Mouse (Mus musculus) CH12.LX (cell line): ENCODE results near the gene Dand5.

Experiments
- CHD2 ChIP-seq: IDR thresholded peaks from 2 replicates; pipeline ENCODE4 v1.6.1; 2011; ENCODE audit warnings: low read length, improper control_type of control experiment
- CTCF ChIP-seq, 2 experiments: IDR thresholded peaks in 1 of 2; conservative IDR thresholded peaks in 1 of 2; 2 replicates each; pipeline ENCODE4 v1.5.1; 2011 to 2012; ENCODE audit warnings: low read depth in 2 of 2, low read length in 2 of 2, improper control_type of control experiment in 1 of 2, inconsistent platforms in 1 of 2, mild to moderate bottlenecking in 1 of 2, moderate library complexity in 1 of 2
- ETS1 ChIP-seq: conservative IDR thresholded peaks from 2 replicates; pipeline ENCODE4 v1.6.1; 2012; ENCODE audit warnings: low read depth, mild to moderate bottlenecking, inconsistent platforms, low read length, improper control_type of control experiment, moderate library complexity
- HCFC1 ChIP-seq: IDR thresholded peaks from 2 replicates; pipeline ENCODE4 v1.6.1; 2012; ENCODE audit warnings: low read depth, mild to moderate bottlenecking, inconsistent platforms, low read length, improper control_type of control experiment
- IRF4 ChIP-seq: IDR thresholded peaks from 2 replicates; pipeline ENCODE4 v1.6.1; 2014; ENCODE audit warnings: low read depth, mild to moderate bottlenecking, inconsistent platforms, low read length, improper control_type of control experiment
- MAFK ChIP-seq: IDR thresholded peaks from 2 replicates; pipeline ENCODE4 v1.6.1; 2011; ENCODE audit warnings: low read length, improper control_type of control experiment; ENCODE audit not compliant: insufficient replicate concordance
- MAZ ChIP-seq: IDR thresholded peaks from 2 replicates; pipeline ENCODE4 v1.6.1; 2012; ENCODE audit warnings: low read depth, mild to moderate bottlenecking, inconsistent platforms, low read length, improper control_type of control experiment, moderate library complexity
- NELFE ChIP-seq: IDR thresholded peaks from 2 replicates; pipeline ENCODE4 v1.6.1; 2011; ENCODE audit warnings: low read depth, low read length, improper control_type of control experiment
- NRF1 ChIP-seq: IDR thresholded peaks from 2 replicates; pipeline ENCODE4 v1.6.1; 2014; ENCODE audit warnings: low read depth, mild to moderate bottlenecking, inconsistent platforms, low read length, improper control_type of control experiment, moderate library complexity
- POLR2A ChIP-seq: IDR thresholded peaks from 2 replicates; pipeline ENCODE4 v1.6.1; 2011; ENCODE audit warnings: low read depth, mild to moderate bottlenecking, improper control_type of control experiment, low read length
- POLR2AphosphoS2 ChIP-seq: IDR thresholded peaks from 2 replicates; pipeline ENCODE4 v1.6.1; 2011; ENCODE audit warnings: low read depth, low read length, improper control_type of control experiment
- TBP ChIP-seq: conservative IDR thresholded peaks from 2 replicates; pipeline ENCODE4 v1.6.1; 2011; ENCODE audit warnings: low read depth, low read length, improper control_type of control experiment
- USF1 ChIP-seq: IDR thresholded peaks from 2 replicates; pipeline ENCODE4 v1.6.1; 2014; ENCODE audit warnings: low read depth, mild to moderate bottlenecking, inconsistent platforms, low read length, improper control_type of control experiment
- ZC3H11A ChIP-seq: IDR thresholded peaks from 2 replicates; pipeline ENCODE4 v1.6.1; 2012; ENCODE audit warnings: low read depth, mild to moderate bottlenecking, inconsistent platforms, low read length, improper control_type of control experiment

DNA sequence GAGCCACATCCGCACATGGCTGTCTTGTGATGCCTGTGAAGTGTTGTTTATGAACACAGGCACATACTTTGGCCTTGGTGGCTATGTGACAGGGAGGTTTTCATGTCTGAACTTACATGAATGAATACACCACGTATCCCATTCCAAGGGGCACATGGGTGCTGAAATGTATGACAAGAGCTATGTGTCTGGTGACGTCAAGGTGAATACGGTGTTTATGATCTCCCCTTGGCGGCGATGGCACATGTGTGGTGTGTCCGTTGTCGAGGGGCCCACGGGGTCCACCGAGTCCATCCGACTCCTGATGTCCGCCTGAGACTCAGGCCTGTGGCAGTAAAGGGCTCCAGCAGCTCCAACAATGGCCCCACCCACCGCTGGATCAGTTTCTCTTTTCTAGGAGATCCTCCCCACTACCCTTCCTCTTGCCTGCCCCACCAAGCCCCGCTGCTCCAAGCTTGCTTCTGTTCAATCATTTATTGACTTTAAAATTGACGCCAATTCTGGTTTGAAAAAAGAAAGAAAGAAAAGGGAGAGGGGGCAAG lies 25.3 kb downstream of the Dand5 start:
- TF ChIP-seq CTCF (conservative IDR thresholded peaks at IDR 0.05 in 1 of 2, IDR thresholded peaks at IDR 0.05 in 1 of 2; ENCODE audit: low read depth in 2 of 2, low read length in 2 of 2), result no peak
- no peak for TF ChIP-seq NRF1
- no peak for TF ChIP-seq ZC3H11A
- no peak for TF ChIP-seq HCFC1
- TF ChIP-seq ETS1, result no peak
- TF ChIP-seq TBP, result no peak
- TF ChIP-seq POLR2AphosphoS2, result no peak
- no peak for TF ChIP-seq POLR2A
- no peak for TF ChIP-seq CHD2
- TF ChIP-seq MAFK, result no peak
- no peak for TF ChIP-seq NELFE
- no peak for TF ChIP-seq USF1
- no peak for TF ChIP-seq IRF4
- no peak for TF ChIP-seq MAZ
